Mouse (Mus musculus): ENCODE data around the gene Adora3.

DNA sequence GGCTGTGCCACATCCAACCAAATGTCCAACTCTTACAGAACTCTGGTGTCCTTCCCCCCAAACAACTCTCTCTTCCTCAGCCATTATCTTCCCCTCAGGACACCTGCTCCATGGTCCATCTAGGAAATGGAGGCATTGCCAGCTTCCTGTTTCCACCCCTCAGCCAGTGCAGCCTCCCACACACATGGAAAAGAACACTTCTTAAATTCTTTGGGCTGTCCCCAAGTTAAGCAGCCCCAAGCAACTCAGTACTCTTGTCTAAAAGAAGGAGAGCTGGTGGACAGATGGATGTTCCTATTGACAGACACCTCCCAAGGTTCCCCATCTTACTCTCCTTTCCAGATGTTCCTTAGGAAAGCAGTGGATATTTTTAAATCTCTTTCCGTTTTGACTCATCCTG lies 6.5 kb upstream of the Adora3 start:
- TF ChIP-seq GATA1 (IDR thresholded peaks at IDR 0.05; ENCODE audit: borderline replicate concordance, low read length) (no peak), FLI1 (IDR thresholded peaks at IDR 0.05; ENCODE audit: low read length) (no peak)

Data from megakaryocyte, embryonic 14.5 days (primary cell).